In genomic region chr5:113323784-113324638, GRCm38 (mm10) we compare ENCODE assay signal across 9 mouse cellular contexts. TPM values are rescaled to one million over a fixed set of nuclear protein-coding genes. Genes with fewer than 3 reads are reported as not detected.
DNase-seq lines count a peak whose midpoint lies in the region; ATAC-seq and TF ChIP-seq lines count a peak whose summit lies in the region.
"Had no signal": no experiment of that assay in that cellular context is flagged by ENCODE, and none has a peak within 500 bp of the region (broad histone marks: within the 10 kb centered on the region; RNA-seq: fewer than 3 reads in every experiment).

No protein-coding gene starts in this region.

- DNase-seq in heart, adult 2 months = peak; percentile 31 to 55
- DNase-seq in heart, adult 11 months = no peak
- DNase-seq in heart, adult 9 months (ENCODE audit: low spot score in 2 of 2) = peak; percentile 8 to 19
- DNase-seq in kidney, postnatal 36 days = peak; percentile 23 to 58
- no peak for DNase-seq in ovary, postnatal 14 days (ENCODE audit: low spot score)
- DNase-seq in thymus, postnatal 10 days (ENCODE audit: low spot score in 2 of 2) = no peak

- no peak for TF ChIP-seq EP300 in heart, adult 2 months (IDR thresholded peaks at IDR 0.05; ENCODE audit: insufficient read depth, low read depth, low read length)

- TF ChIP-seq POLR2A in heart, adult 2 months (IDR thresholded peaks at IDR 0.05; ENCODE audit: insufficient read depth, low read depth, low read length) = no peak

- peaks cover 6% of the 10 kb centered on the region; the same call in 1 of the 2 replicates for H3K27me3 ChIP-seq in heart, adult 2 months (ENCODE audit: control insufficient read depth, insufficient read depth, low read length)
- H3K27me3 ChIP-seq in midbrain, embryonic 13.5 days = peaks cover 31% of the 10 kb centered on the region

- TF ChIP-seq CTCF in heart, adult 2 months (IDR thresholded peaks at IDR 0.05) = no peak

- peak overlapping the region; percentile 56 for H3K4me2 ChIP-seq in midbrain, embryonic 13.5 days (replicated peaks)

- H3K79me2 ChIP-seq in heart, adult 2 months (replicated peaks; ENCODE audit: control insufficient read depth, insufficient read depth, low read length) = no peaks in the 10 kb centered on the region

- ATAC-seq in midbrain, embryonic 13.5 days = peak; percentile 50; the same call in 1 of the 2 replicates

- no peaks in the 10 kb centered on the region for H3K4me1 ChIP-seq in heart, adult 2 months (ENCODE audit: control insufficient read depth, insufficient read depth, low read length)
- H3K4me1 ChIP-seq in brown adipose tissue, adult 24 weeks (ENCODE audit: control insufficient read depth, insufficient read depth, insufficient read length, low read length) = no peaks in the 10 kb centered on the region
- H3K4me1 ChIP-seq in midbrain, embryonic 13.5 days (replicated peaks) = peaks cover 9% of the 10 kb centered on the region

- 7% methylated on average over 38 of the region's 38 CpGs for WGBS in heart, adult 2 months
- 3% methylated on average over 38 of the region's 38 CpGs for WGBS in midbrain, embryonic 13.5 days

- H3K9me3 ChIP-seq in midbrain, embryonic 13.5 days = peaks cover 14% of the 10 kb centered on the region; the same call in 1 of the 2 replicates

- no peaks in the 10 kb centered on the region for H3K36me3 ChIP-seq in heart, adult 2 months (ENCODE audit: control insufficient read depth, insufficient read depth, low read length)
- no peaks in the 10 kb centered on the region for H3K36me3 ChIP-seq in midbrain, embryonic 13.5 days
- H3K36me3 ChIP-seq: G1E had no signal

- H3K4me3 ChIP-seq in heart, adult 2 months = peak overlapping the region; percentile 7
- peak overlapping the region; percentile 46 for H3K4me3 ChIP-seq in brown adipose tissue, adult 24 weeks (ENCODE audit: insufficient read depth, low read depth, low read length)
- peak overlapping the region; percentile 27 for H3K4me3 ChIP-seq in midbrain, embryonic 13.5 days (replicated peaks)

- no peak overlapping the region for H3K27ac ChIP-seq in heart, adult 2 months
- H3K27ac ChIP-seq in brown adipose tissue, adult 24 weeks (replicated peaks; ENCODE audit: low read depth, low read length) = no peak overlapping the region
- no peak overlapping the region for H3K27ac ChIP-seq in midbrain, embryonic 13.5 days

- intact Hi-C loops in heart, adult 2 months (cut with DNase I) = no loop called here

- H3K9ac ChIP-seq in heart, adult 2 months (ENCODE audit: low read depth, low read length) = no peak overlapping the region
- H3K9ac ChIP-seq in midbrain, embryonic 13.5 days (replicated peaks) = peak overlapping the region; percentile 50

RNA-seq across cellular contexts. Expression of gene Sgsm1, which starts 13.4 kb away (rescaled TPM):
- total RNA-seq in heart, adult 2 months (2021) = 1 to 10 TPM in 1 of 2 experiments, under 1 TPM in 1; 0.52 to 1.2 TPM
- polyA plus RNA-seq in heart, adult 2 months (2012; rRNA removed) = 0.43 and 0.67 TPM in 2 replicates
- 0.33 and 0.59 TPM in 2 replicates for polyA plus RNA-seq in brown adipose tissue, adult 24 weeks (2012; ENCODE audit: insufficient read depth, insufficient read length, missing spikeins)
- 17.2 and 17.4 TPM in 2 replicates for polyA plus RNA-seq in midbrain, embryonic 13.5 days (2015; fragmentation: Nextera tagmentation; extraction: Ambion mirVana)
- polyA plus RNA-seq: G1E had no signal

RNA-seq across cellular contexts. Expression of gene Aym1, which starts 33.1 kb away (rescaled TPM):
- total RNA-seq in heart, adult 2 months (2021) = not detected
- not detected in 2 replicates for polyA plus RNA-seq in heart, adult 2 months (2012; rRNA removed)
- polyA plus RNA-seq in brown adipose tissue, adult 24 weeks (2012; ENCODE audit: insufficient read depth, insufficient read length, missing spikeins) = not detected in 2 replicates
- polyA plus RNA-seq in midbrain, embryonic 13.5 days (2015; fragmentation: Nextera tagmentation; extraction: Ambion mirVana) = not detected in 2 replicates
- total RNA-seq: G1E had no signal
- polyA plus RNA-seq: G1E had no signal

Comparison
In these comparisons a context has a peak if more than half of its experiments do, and no peak if none do; other contexts are left out.
1. DNase-seq: peak in heart, adult 2 months (2 of 2), heart, adult 9 months (2 of 2) and kidney, postnatal 36 days (2 of 2); none in heart, adult 11 months (single experiment), ovary, postnatal 14 days (single experiment) and thymus, postnatal 10 days (0 of 2).
2. RNA of gene Sgsm1, which starts 13.4 kb away (polyA plus RNA-seq): 17.2 to 17.4 TPM in midbrain, embryonic 13.5 days; 0.33 to 0.59 TPM in brown adipose tissue, adult 24 weeks and 0.43 to 0.67 TPM in heart, adult 2 months; every median in the first group is over 10 times any median in the second.
3. Peak in every context shown above with its lines, with median percentiles within 50 percentile points of each other: H3K4me3 ChIP-seq.